Mouse (Mus musculus) thymus, adult 2 months (tissue): ENCODE measurements around the gene Tctex1d1.

Experiments
- CTCF ChIP-seq: fragments of 200-500 bp; IDR thresholded peaks from 2 replicates; pipeline ENCODE4 v1.5.1; 2012; ENCODE audit warnings: mild to moderate bottlenecking, control low read depth, low read length, moderate library complexity, borderline replicate concordance; ENCODE audit not compliant: control insufficient read depth, poor library complexity, insufficient read depth; ENCODE audit errors: extremely low read depth
- POLR2A ChIP-seq: fragments of 200-500 bp; IDR thresholded peaks from 2 replicates; pipeline ENCODE4 v1.6.1; 2012; ENCODE audit warnings: mild to moderate bottlenecking, low read length, control low read depth, moderate library complexity; ENCODE audit not compliant: control insufficient read depth, poor library complexity, insufficient read depth; ENCODE audit errors: extremely low read depth

DNA sequence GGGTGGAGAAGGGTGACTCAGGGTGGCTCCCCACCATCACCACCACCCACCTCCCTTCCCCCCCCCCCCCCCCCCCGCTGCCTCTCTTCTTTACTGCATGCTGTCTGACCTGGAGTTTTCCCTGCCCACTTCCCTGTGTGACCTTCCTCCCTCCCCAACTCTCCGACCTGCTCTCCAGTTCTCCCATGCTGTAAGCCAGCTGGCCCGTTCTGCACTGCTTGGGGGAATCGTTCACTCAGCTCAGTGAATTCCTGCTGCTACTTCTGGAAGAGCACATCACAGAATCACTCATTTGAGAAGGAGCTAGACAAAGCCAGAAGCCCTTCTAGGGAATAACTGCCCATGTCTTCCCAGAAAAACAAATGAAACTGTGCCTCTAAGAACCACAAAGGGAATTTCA lies 48.9 kb upstream of the Tctex1d1 start:
- no peak for TF ChIP-seq CTCF
- no peak for TF ChIP-seq POLR2A
